Mouse (Mus musculus) lung, postnatal 36 days (tissue): ENCODE measurements around the gene Msto1.
"Not testable (repeated sequence)": the region's sequence is repeated elsewhere in the genome, so short reads cannot be mapped to it uniquely, and the experiment has no call there.

ENCODE experiments used
- DNase-seq: peaks from one replicate; pipeline ENCODE4 v3.0.0; 2022; ENCODE audit warnings: mixed read lengths

The Msto1 gene

GRCm38 (mm10) chr3:88893011-88893410 lies 20.8 kb downstream of the Msto1 start:
- not testable (repeated sequence) for DNase-seq

- not testable (repeated sequence) for DNase-seq
Observed at GRCm38 (mm10) chr3:88882536-88882935, 31.3 kb downstream of the Msto1 start.

GRCm38 (mm10) chr3:88868449-88868848 lies 45.4 kb downstream of the Msto1 start:
- DNase-seq, result not testable (repeated sequence)

- DNase-seq, result not testable (repeated sequence)
Observed at GRCm38 (mm10) chr3:88867177-88867576, 46.6 kb downstream of the Msto1 start.

- DNase-seq, result not testable (repeated sequence)
Observed at GRCm38 (mm10) chr3:88866735-88867134, 47.1 kb downstream of the Msto1 start.

GRCm38 (mm10) chr3:88862129-88862528 lies 51.7 kb downstream of the Msto1 start:
- no peak for DNase-seq

GRCm38 (mm10) chr3:88855837-88856236 lies 58.0 kb downstream of the Msto1 start:
- peak; percentile 51 for DNase-seq
